In the genomic region with DNA sequence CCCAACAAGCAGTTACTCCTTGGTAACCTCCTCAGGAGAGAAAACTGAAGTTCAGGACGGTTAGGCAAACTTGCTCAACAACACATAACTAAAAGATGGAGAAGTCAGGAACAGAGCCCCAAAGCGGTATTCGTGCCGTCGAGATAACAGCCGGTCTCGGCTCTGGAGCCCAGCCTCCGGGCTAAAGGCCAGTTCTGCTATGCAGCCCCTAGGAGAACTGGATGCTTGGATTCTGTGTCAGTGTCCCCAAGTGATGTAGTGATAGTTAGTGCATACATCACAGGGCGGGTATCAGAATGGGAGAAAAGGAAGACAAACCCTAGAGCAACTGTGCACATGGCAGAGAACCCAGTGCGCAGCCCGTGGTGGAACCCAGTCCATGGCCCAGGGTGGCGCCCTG, we compare ENCODE assay signal across 17 mouse cellular contexts. TPM values are rescaled to one million over a fixed set of nuclear protein-coding genes. Genes with fewer than 3 reads are reported as not detected.
A peak's percentile ranks its signal among the peaks of the same experiment; 100 is the strongest.
DNase-seq lines count a peak whose midpoint lies in the region; ATAC-seq and TF ChIP-seq lines count a peak whose summit lies in the region.
"Had no signal": no experiment of that assay in that cellular context is flagged by ENCODE, and none has a peak within 500 bp of the region (broad histone marks: within the 10 kb centered on the region; RNA-seq: fewer than 3 reads in every experiment).

No protein-coding gene starts in this region.

- peaks cover 3% of the 10 kb centered on the region; the same call in 1 of the 2 replicates for H3K36me3 ChIP-seq in E14TG2a.4 (ENCODE audit: insufficient read depth, low read length)
- no peaks in the 10 kb centered on the region for H3K36me3 ChIP-seq in limb, embryonic 12.5 days
- H3K36me3 ChIP-seq: embryonic facial prominence, embryonic 13.5 days; forebrain, embryonic 12.5 days; heart, embryonic 12.5 days; hindbrain, embryonic 12.5 days had no signal

- DNase-seq in gastrocnemius, adult 2 months: peak; percentile 17
- no peak for DNase-seq in gastrocnemius, postnatal 25 days
- DNase-seq in layer of hippocampus, adult 2 months (ENCODE audit: low spot score in 2 of 2): no peak
- DNase-seq in layer of hippocampus, adult 11-12 months (ENCODE audit: low spot score): no peak
- DNase-seq in frontal cortex, postnatal 14 days (ENCODE audit: low spot score in 2 of 2): no peak
- DNase-seq: adrenal gland, adult 2 months; adrenal gland, postnatal 25 days; cerebellum, postnatal 36 days; gastrocnemius, postnatal 36 days; heart, adult 18-20 months had no signal

- no peak overlapping the region for H3K4me3 ChIP-seq in gastrocnemius, adult 2 months
- no peak overlapping the region for H3K4me3 ChIP-seq in layer of hippocampus, adult 2 months
- peak overlapping the region; percentile 32; the same call in 1 of the 2 replicates for H3K4me3 ChIP-seq in E14TG2a.4 (replicated peaks; ENCODE audit: low read length)
- no peak overlapping the region for H3K4me3 ChIP-seq in limb, embryonic 12.5 days (replicated peaks)
- H3K4me3 ChIP-seq: embryonic facial prominence, embryonic 13.5 days; forebrain, embryonic 12.5 days; heart, embryonic 12.5 days; hindbrain, embryonic 12.5 days had no signal

- H3K27me3 ChIP-seq in E14TG2a.4 (ENCODE audit: insufficient read depth, low read length): 0 out of 2 replicates have a peak, but pooled peaks cover 6% of the 10 kb centered on the region
- H3K27me3 ChIP-seq in limb, embryonic 12.5 days: no peaks in the 10 kb centered on the region
- H3K27me3 ChIP-seq: embryonic facial prominence, embryonic 13.5 days; forebrain, embryonic 12.5 days; hindbrain, embryonic 12.5 days had no signal

- H3K4me2 ChIP-seq in limb, embryonic 12.5 days: no peak overlapping the region
- H3K4me2 ChIP-seq: embryonic facial prominence, embryonic 13.5 days; forebrain, embryonic 12.5 days; heart, embryonic 12.5 days; hindbrain, embryonic 12.5 days had no signal

- H3K9ac ChIP-seq in limb, embryonic 12.5 days (replicated peaks): no peak overlapping the region
- H3K9ac ChIP-seq: embryonic facial prominence, embryonic 13.5 days; forebrain, embryonic 12.5 days; heart, embryonic 12.5 days; hindbrain, embryonic 12.5 days had no signal

- no peak for TF ChIP-seq CTCF in gastrocnemius, adult 2 months (IDR thresholded peaks at IDR 0.05)
- no peak for TF ChIP-seq CTCF in layer of hippocampus, adult 2 months (conservative IDR thresholded peaks at IDR 0.05)
- no peak for TF ChIP-seq CTCF in E14TG2a.4 (conservative IDR thresholded peaks at IDR 0.05; ENCODE audit: low read length)

- ATAC-seq in limb, embryonic 12.5 days (ENCODE audit: insufficient number of reproducible peaks, insufficient read depth, low FRiP score, low TSS enrichment, low read depth): no peak

- 85% methylated on average over 12 of the region's 12 CpGs for WGBS in limb, embryonic 12.5 days

- peak overlapping the region; percentile 51 for H3K27ac ChIP-seq in gastrocnemius, adult 2 months
- peak overlapping the region; percentile 52; the same call in 1 of the 2 replicates for H3K27ac ChIP-seq in layer of hippocampus, adult 2 months
- peak overlapping the region; percentile 5; the same call in 1 of the 2 replicates for H3K27ac ChIP-seq in limb, embryonic 12.5 days
- H3K27ac ChIP-seq: embryonic facial prominence, embryonic 13.5 days; forebrain, embryonic 12.5 days; hindbrain, embryonic 12.5 days had no signal

- intact Hi-C loops in gastrocnemius, adult 2 months (cut with DNase I): no loop called here

- H3K9me3 ChIP-seq in E14TG2a.4 (ENCODE audit: low read length): no peaks in the 10 kb centered on the region
- H3K9me3 ChIP-seq in limb, embryonic 12.5 days: no peaks in the 10 kb centered on the region
- H3K9me3 ChIP-seq: embryonic facial prominence, embryonic 13.5 days; forebrain, embryonic 12.5 days; heart, embryonic 12.5 days; hindbrain, embryonic 12.5 days had no signal

- peaks cover 70% of the 10 kb centered on the region for H3K4me1 ChIP-seq in E14TG2a.4 (replicated peaks; ENCODE audit: low read depth, low read length)
- H3K4me1 ChIP-seq in limb, embryonic 12.5 days (replicated peaks): peaks cover 40% of the 10 kb centered on the region

RNA-seq across cellular contexts. Expression of gene Cmklr1, which starts 12.2 kb away (rescaled TPM):
- 10 to 100 TPM; 10.8 to 17.1 TPM for total RNA-seq in gastrocnemius, adult 2 months (2021)
- 10 to 100 TPM; 14.6 to 15.4 TPM for total RNA-seq in gastrocnemius, postnatal 25 days (2021)
- total RNA-seq in layer of hippocampus, adult 2 months (2021): 1 to 10 TPM; 3.3 to 4.5 TPM
- 3.2 and 4.4 TPM in 2 replicates for polyA plus RNA-seq in limb, embryonic 12.5 days (2016; fragmentation: Nextera tagmentation; extraction: Ambion mirVana)
- total RNA-seq: CH12.LX had no signal
